Mouse (Mus musculus): ENCODE results near the gene Ndufaf7. TPM values are rescaled to one million over a fixed set of nuclear protein-coding genes. Genes with fewer than 3 reads are reported as not detected.

The Ndufaf7 gene
- polyA plus RNA-seq (2014; fragmentation: Illumina TruSeq; extraction: RNeasy Lipid Tissue Mini Kit (QIAGEN cat#74804); ENCODE audit: low read depth, low replicate concordance): 49.0 TPM

GRCm38 (mm10) chr17:78936466-78937228, at the start of gene Ndufaf7, which contains the start of gene Cebpz:
Gene Ndufaf7, plus strand, starts transcription at chr17:78937136.
Gene Cebpz, minus strand, starts transcription at chr17:78937066.

GRCm38 (mm10) chr17:78906892-78907291, 30.0 kb upstream of the Ndufaf7 start, which contains the start of gene Sult6b1:
Gene Sult6b1, minus strand, starts transcription at chr17:78906992.

GRCm38 (mm10) chr17:78916369-78916813, 20.5 kb upstream of the Ndufaf7 start, which contains the start of gene Cebpzos:
Gene Cebpzos, plus strand, starts transcription at chr17:78916500.

Other genes starting within 250 kb of the Ndufaf7 start
- 50.2 TPM for gene Strn, start 199.9 kb upstream of the Ndufaf7 start, polyA plus RNA-seq (2014; fragmentation: Illumina TruSeq; extraction: RNeasy Lipid Tissue Mini Kit (QIAGEN cat#74804); ENCODE audit: low read depth, low replicate concordance)
- 10.4 TPM for gene Heatr5b, start 101.8 kb upstream of the Ndufaf7 start, polyA plus RNA-seq (2014; fragmentation: Illumina TruSeq; extraction: RNeasy Lipid Tissue Mini Kit (QIAGEN cat#74804); ENCODE audit: low read depth, low replicate concordance)
- gene Gpatch11, start 101.6 kb upstream of the Ndufaf7 start, polyA plus RNA-seq (2014; fragmentation: Illumina TruSeq; extraction: RNeasy Lipid Tissue Mini Kit (QIAGEN cat#74804); ENCODE audit: low read depth, low replicate concordance): 19.9 TPM
- gene Eif2ak2, start 54.6 kb upstream of the Ndufaf7 start, polyA plus RNA-seq (2014; fragmentation: Illumina TruSeq; extraction: RNeasy Lipid Tissue Mini Kit (QIAGEN cat#74804); ENCODE audit: low read depth, low replicate concordance): 95.5 TPM
- not detected for gene Sult6b1, start 30.1 kb upstream of the Ndufaf7 start, polyA plus RNA-seq (2014; fragmentation: Illumina TruSeq; extraction: RNeasy Lipid Tissue Mini Kit (QIAGEN cat#74804); ENCODE audit: low read depth, low replicate concordance)
- 65.9 TPM for gene Cebpzos, start 20.6 kb upstream of the Ndufaf7 start, polyA plus RNA-seq (2014; fragmentation: Illumina TruSeq; extraction: RNeasy Lipid Tissue Mini Kit (QIAGEN cat#74804); ENCODE audit: low read depth, low replicate concordance)
- 60.0 TPM for gene Cebpz, start 70 bp upstream of the Ndufaf7 start, polyA plus RNA-seq (2014; fragmentation: Illumina TruSeq; extraction: RNeasy Lipid Tissue Mini Kit (QIAGEN cat#74804); ENCODE audit: low read depth, low replicate concordance)
- 31.5 TPM for gene Prkd3, start 83.7 kb downstream of the Ndufaf7 start, polyA plus RNA-seq (2014; fragmentation: Illumina TruSeq; extraction: RNeasy Lipid Tissue Mini Kit (QIAGEN cat#74804); ENCODE audit: low read depth, low replicate concordance)
- 32.2 TPM for gene Qpct, start 114.8 kb downstream of the Ndufaf7 start, polyA plus RNA-seq (2014; fragmentation: Illumina TruSeq; extraction: RNeasy Lipid Tissue Mini Kit (QIAGEN cat#74804); ENCODE audit: low read depth, low replicate concordance)

All from sigmoid colon, adult 10 weeks (tissue).